Mouse (Mus musculus) WW6 (cell line): ENCODE results near the gene Sema4d.

Experiments used
- DNase-seq: peaks from one replicate; pipeline ENCODE4 v3.0.0-alpha.2; 2013; ENCODE audit warnings: low read depth, low spot score

The Sema4d gene

GRCm38 (mm10) chr13:51681634-51682033, 111.9 kb downstream of the Sema4d start:
- DNase-seq: no peak

- DNase-seq: no peak
Measured at GRCm38 (mm10) chr13:51681076-51681475, 112.5 kb downstream of the Sema4d start.

GRCm38 (mm10) chr13:51679332-51679731, 114.2 kb downstream of the Sema4d start:
- DNase-seq: no peak

- no peak for DNase-seq
Measured at GRCm38 (mm10) chr13:51678687-51679086, 114.9 kb downstream of the Sema4d start.

- no peak for DNase-seq
Measured at GRCm38 (mm10) chr13:51677630-51678185, 115.8 kb downstream of the Sema4d start.

- DNase-seq: no peak
Measured at GRCm38 (mm10) chr13:51677041-51677440, 116.5 kb downstream of the Sema4d start.

- no peak for DNase-seq
Measured at GRCm38 (mm10) chr13:51676641-51677040, 116.9 kb downstream of the Sema4d start.

GRCm38 (mm10) chr13:51668195-51668594, 125.4 kb downstream of the Sema4d start:
- peak; percentile 43 for DNase-seq

- no peak for DNase-seq
Measured at GRCm38 (mm10) chr13:51663561-51663960, 130.0 kb downstream of the Sema4d start.

- DNase-seq: no peak
Measured at GRCm38 (mm10) chr13:51659573-51659972, 134.0 kb downstream of the Sema4d start.

- no peak for DNase-seq
Measured at GRCm38 (mm10) chr13:51658094-51658493, 135.5 kb downstream of the Sema4d start.

- no peak for DNase-seq
Measured at GRCm38 (mm10) chr13:51656516-51657235, 136.9 kb downstream of the Sema4d start.

- DNase-seq: no peak
Measured at GRCm38 (mm10) chr13:51653961-51654360, 139.6 kb downstream of the Sema4d start.

GRCm38 (mm10) chr13:51653159-51653558, 140.4 kb downstream of the Sema4d start:
- DNase-seq: no peak

GRCm38 (mm10) chr13:51651408-51652064, 142.0 kb downstream of the Sema4d start, which contains the start of gene Secisbp2:
Gene Secisbp2, plus strand, starts transcription at chr13:51651697.
- peak; percentile 84 for DNase-seq

GRCm38 (mm10) chr13:51649740-51650139, 143.8 kb downstream of the Sema4d start:
- no peak for DNase-seq

- no peak for DNase-seq
Measured at GRCm38 (mm10) chr13:51648237-51648636, 145.3 kb downstream of the Sema4d start.

- no peak for DNase-seq
Measured at GRCm38 (mm10) chr13:51647770-51648169, 145.8 kb downstream of the Sema4d start.

- DNase-seq: no peak
Measured at GRCm38 (mm10) chr13:51646362-51647027, 147.1 kb downstream of the Sema4d start.

- no peak for DNase-seq
Measured at GRCm38 (mm10) chr13:51645872-51646271, 147.7 kb downstream of the Sema4d start.

GRCm38 (mm10) chr13:51644829-51645789, 148.4 kb downstream of the Sema4d start, which contains the start of gene Cks2:
Gene Cks2, plus strand, starts transcription at chr13:51645232.
- peak; percentile 98 for DNase-seq
